Mouse (Mus musculus): ENCODE results near the gene Eps15l1. TPM values are rescaled to one million over a fixed set of nuclear protein-coding genes. Genes with fewer than 3 reads are reported as not detected.

The Eps15l1 gene
- polyA plus RNA-seq, 1 experiment from 2014 or later, result 74.5 TPM

DNA sequence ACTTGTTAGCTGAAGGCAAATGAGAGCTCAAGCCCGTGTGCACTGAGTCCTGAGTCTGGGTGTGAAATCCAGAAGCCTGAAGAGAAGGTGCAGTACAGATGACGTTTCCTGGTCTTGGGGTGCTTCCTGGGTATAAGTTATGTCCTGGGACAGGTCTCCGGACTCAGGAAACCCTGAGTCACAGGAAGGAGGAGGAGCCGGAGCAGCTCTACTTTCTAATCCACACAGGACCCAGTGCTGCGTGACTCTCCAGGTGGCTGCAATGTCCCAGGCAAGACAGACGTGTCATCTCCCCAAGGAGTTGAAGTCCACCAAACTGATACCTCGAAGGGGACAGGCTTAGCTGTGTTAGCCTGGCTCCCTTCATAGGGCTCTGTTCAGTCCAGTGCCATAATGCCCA lies 57.8 kb downstream of the Eps15l1 start:
- H3K4me1 ChIP-seq, result no peaks in the 10 kb centered on the region
- H3K9me3 ChIP-seq (replicated peaks), result no peaks in the 10 kb centered on the region
- peaks cover 92% of the 10 kb centered on the region for H3K36me3 ChIP-seq
- H3K4me2 ChIP-seq (replicated peaks), result no peak overlapping the region
- no peak overlapping the region for H3K27ac ChIP-seq
- H3K9ac ChIP-seq, result no peak overlapping the region
- no peak overlapping the region for H3K4me3 ChIP-seq
- no peaks in the 10 kb centered on the region for H3K27me3 ChIP-seq
- 88% methylated on average over 7 of the region's 7 CpGs for WGBS
- no peak for ATAC-seq (ENCODE audit: low FRiP score)

DNA sequence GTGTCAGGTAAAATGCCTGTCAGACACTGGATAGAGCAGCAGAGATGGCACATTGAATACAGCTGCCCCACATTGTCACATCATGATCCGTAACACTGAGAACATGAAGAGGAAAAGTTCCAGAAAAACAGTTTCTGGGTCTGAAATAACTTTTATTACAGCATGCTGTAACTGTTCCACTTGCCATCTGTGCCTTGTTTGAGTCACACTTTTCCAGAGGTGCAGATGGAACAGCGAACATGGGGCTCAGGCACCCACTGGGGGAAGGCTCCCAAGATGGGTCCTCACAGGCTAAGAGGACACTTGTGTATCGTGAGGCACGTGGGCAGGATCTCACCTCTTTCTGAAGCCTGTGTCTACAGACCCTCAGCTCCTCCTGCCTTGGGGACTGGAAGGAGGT lies 58.5 kb downstream of the Eps15l1 start:
- no peaks in the 10 kb centered on the region for H3K27me3 ChIP-seq
- no peak overlapping the region for H3K4me2 ChIP-seq (replicated peaks)
- H3K36me3 ChIP-seq, result peaks cover 92% of the 10 kb centered on the region
- no peak overlapping the region for H3K4me3 ChIP-seq
- 93% methylated on average over 4 of the region's 4 CpGs for WGBS
- no peak overlapping the region for H3K27ac ChIP-seq
- no peaks in the 10 kb centered on the region for H3K4me1 ChIP-seq
- no peak for ATAC-seq (ENCODE audit: low FRiP score)
- no peaks in the 10 kb centered on the region for H3K9me3 ChIP-seq (replicated peaks)
- no peak overlapping the region for H3K9ac ChIP-seq

DNA sequence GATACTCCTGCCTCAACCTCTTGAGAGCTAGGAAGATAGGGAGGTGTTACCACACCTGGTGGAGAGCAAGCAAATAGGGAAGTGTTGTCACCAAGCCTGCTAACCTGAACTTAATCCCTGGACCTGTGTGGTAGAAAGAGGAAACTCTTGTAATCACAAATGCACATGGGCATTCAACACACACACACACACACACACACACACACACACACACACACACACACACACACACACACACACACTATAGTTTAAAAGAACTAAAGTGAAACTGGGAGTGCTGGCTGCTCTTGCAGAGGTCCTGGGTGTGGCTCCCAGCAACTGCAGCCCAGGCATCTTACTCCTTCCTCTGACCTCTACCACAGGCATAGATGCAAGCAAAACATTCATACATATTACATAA lies 61.1 kb downstream of the Eps15l1 start:
- no peak overlapping the region for H3K27ac ChIP-seq
- ATAC-seq (ENCODE audit: low FRiP score), result no peak
- no peaks in the 10 kb centered on the region for H3K4me1 ChIP-seq
- no peak overlapping the region for H3K4me2 ChIP-seq (replicated peaks)
- H3K36me3 ChIP-seq, result peaks cover 90% of the 10 kb centered on the region
- H3K4me3 ChIP-seq, result no peak overlapping the region
- no peaks in the 10 kb centered on the region for H3K27me3 ChIP-seq
- no peak overlapping the region for H3K9ac ChIP-seq
- no peaks in the 10 kb centered on the region for H3K9me3 ChIP-seq (replicated peaks)

DNA sequence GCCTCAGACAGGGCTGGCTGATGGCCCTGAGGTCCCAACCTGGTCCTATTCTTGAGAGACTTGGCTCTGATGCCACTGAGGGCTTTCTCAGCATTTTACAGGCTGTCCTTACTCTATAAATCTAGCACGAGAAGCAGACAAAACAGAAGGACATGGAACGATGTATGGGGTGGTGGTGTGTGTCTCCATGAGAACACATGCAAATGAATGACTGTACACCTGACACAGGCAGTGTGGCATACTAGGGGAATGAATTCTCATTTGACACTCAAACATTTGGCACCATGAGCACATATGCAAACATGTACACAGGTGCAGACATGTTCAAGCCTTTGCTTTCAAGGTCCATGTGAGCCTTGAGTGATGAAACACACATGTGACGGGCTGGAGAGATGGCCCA lies 64.7 kb downstream of the Eps15l1 start:
- H3K4me1 ChIP-seq, result no peaks in the 10 kb centered on the region
- H3K4me3 ChIP-seq, result no peak overlapping the region
- H3K27me3 ChIP-seq, result no peaks in the 10 kb centered on the region
- WGBS, result 96% methylated on average over 3 of the region's 3 CpGs
- H3K9ac ChIP-seq, result no peak overlapping the region
- no peak for ATAC-seq (ENCODE audit: low FRiP score)
- no peak overlapping the region for H3K4me2 ChIP-seq (replicated peaks)
- H3K9me3 ChIP-seq (replicated peaks), result no peaks in the 10 kb centered on the region
- H3K27ac ChIP-seq, result no peak overlapping the region
- H3K36me3 ChIP-seq, result peaks cover 83% of the 10 kb centered on the region

DNA sequence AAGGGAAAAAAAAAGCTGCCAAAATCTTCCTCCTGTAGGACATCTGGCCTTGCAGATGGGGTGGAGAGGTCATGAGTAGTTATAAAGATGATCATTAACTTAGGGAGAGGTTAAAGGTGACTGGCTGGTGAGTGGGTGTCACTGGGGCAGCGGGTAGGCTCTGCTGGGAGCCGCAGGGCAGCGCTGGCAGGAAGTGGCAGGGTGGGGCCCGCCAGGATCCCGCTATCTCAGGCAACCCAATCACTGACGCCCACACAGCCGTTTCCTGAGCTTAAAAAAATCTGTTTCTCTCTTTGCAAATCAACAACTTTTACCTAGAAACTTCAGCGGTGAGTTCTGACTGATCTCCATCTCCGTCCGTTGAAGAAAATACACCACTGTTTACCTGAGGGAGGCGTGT lies 67.0 kb downstream of the Eps15l1 start:
- H3K4me3 ChIP-seq, result no peak overlapping the region
- H3K36me3 ChIP-seq, result peaks cover 67% of the 10 kb centered on the region
- whole genome bisulfite sequencing, result 86% methylated on average over 11 of the region's 11 CpGs
- no peaks in the 10 kb centered on the region for H3K9me3 ChIP-seq (replicated peaks)
- H3K9ac ChIP-seq, result no peak overlapping the region
- no peak for ATAC-seq (ENCODE audit: low FRiP score)
- no peaks in the 10 kb centered on the region for H3K4me1 ChIP-seq
- no peaks in the 10 kb centered on the region for H3K27me3 ChIP-seq
- H3K4me2 ChIP-seq (replicated peaks), result no peak overlapping the region
- H3K27ac ChIP-seq, result no peak overlapping the region

DNA sequence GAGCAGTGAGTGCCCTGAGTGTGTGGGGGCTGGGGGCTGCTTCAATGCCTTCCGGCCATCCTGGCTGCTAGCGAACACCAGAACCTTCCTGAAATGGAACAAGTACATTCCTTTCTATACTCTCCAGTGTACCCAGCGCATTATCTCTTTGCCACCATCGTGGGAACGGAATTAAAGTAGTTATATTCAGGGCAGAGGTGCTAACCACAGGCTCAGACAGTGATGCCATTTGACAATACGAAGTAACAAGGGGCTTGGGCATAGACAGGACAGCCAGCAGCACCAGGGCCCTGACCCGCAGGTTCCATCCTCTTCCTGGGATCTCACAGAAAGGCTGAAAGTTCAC lies 67.6 kb downstream of the Eps15l1 start:
- H3K4me3 ChIP-seq, result no peak overlapping the region
- no peak overlapping the region for H3K4me2 ChIP-seq (replicated peaks)
- H3K9ac ChIP-seq, result no peak overlapping the region
- no peak overlapping the region for H3K27ac ChIP-seq
- peaks cover 66% of the 10 kb centered on the region for H3K36me3 ChIP-seq
- H3K9me3 ChIP-seq (replicated peaks), result no peaks in the 10 kb centered on the region
- no peaks in the 10 kb centered on the region for H3K4me1 ChIP-seq
- no peak for ATAC-seq (ENCODE audit: low FRiP score)
- H3K27me3 ChIP-seq, result no peaks in the 10 kb centered on the region
- WGBS, result 93% methylated on average over 7 of the region's 7 CpGs

DNA sequence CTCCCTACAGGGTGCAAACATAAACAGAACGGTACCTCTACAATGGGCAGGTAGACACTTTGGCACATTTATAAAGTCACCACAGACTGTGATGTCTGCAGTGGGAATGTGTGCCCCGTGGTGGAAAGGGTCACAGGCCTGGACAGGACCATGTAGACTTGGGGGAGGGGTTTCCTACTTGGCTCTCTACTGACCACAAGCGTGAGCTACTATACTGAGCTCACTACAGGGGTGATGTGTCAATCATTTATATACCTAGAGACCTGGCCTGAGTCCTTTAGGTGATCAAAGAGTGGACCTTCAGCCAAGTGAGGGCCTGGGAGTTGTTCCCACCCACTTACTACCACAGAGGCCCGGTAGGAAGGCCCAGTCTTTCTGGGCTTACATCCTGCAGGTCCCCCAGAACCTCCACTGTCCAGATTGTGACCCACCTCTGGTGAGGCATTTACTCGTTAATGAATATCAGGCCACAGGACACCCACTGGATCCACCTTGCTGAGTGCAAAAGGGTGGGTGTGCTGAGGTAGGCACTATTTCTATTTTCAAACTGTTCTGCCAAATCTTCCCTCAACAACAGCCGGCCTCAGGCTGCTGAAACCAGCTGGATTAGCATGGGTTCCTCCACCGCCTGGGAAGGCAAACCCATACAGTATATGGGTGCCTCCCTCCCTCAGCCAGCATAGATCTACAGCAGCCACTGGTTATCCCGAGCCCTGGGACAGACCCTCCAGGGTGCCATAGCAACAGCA lies 68.1 kb downstream of the Eps15l1 start:
- Histone ChIP-seq H3K27me3 (no peaks in the 10 kb centered on the region), H3K9me3 (replicated peaks) (no peaks in the 10 kb centered on the region), H3K4me1 (no peaks in the 10 kb centered on the region), H3K27ac (no peak overlapping the region), H3K4me2 (replicated peaks) (no peak overlapping the region), H3K4me3 (no peak overlapping the region), H3K36me3 (peaks cover 65% of the 10 kb centered on the region), H3K9ac (no peak overlapping the region)
- ATAC-seq (ENCODE audit: low FRiP score), result no peak
- WGBS, result 83% methylated on average over 8 of the region's 8 CpGs

DNA sequence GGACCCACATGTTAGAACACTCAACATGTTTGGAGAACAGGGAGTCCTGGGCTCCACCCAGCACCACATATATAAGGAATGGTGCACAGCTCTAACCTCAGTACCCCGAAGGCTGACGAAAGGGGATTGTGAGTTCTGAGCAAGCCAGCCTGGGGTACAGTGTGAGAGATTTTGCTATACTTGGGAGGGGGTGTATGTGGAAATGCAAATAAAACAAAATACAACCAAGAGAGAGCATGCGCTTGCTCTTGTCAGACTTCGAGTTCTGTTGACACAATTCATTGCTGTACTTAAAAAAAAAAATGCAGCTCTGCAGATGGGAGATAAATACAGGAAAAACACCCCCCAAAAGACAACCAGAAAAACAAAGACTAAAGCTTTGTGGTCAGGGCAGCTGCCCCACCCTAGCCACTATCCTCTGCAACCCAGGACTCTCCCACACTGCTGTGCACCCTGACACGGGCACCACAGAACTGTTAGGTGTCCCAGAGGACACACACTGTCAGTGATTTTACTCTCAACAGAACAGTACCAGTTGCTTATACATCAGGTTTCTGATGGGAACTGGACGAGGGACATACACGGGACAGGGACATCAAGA lies 69.8 kb downstream of the Eps15l1 start:
- Histone ChIP-seq H3K9me3 (replicated peaks) (no peaks in the 10 kb centered on the region), H3K27me3 (no peaks in the 10 kb centered on the region), H3K4me1 (no peaks in the 10 kb centered on the region), H3K4me3 (no peak overlapping the region), H3K4me2 (replicated peaks) (no peak overlapping the region), H3K27ac (no peak overlapping the region), H3K9ac (no peak overlapping the region), H3K36me3 (peaks cover 61% of the 10 kb centered on the region)
- no peak for ATAC-seq (ENCODE audit: low FRiP score)
- 95% methylated on average over 7 of the region's 7 CpGs for WGBS

DNA sequence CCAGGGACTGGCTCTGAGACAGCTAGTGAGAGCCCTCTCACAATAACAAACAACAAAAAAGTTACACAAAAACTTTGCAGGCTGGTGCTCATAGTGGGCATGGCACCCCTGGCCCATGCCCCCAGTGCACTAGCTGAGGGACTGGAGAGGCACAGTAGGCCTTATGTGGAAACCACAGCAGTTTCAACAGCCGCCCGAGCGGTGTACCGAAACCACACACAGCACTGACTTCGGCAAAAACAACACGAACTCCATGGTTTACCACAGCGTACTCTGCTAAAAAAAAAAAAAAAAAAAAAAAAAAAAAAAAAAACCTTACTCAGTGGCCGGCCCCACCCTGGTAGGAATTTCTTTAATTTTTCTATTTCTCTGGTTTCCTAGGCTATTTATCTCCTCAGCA lies 70.5 kb downstream of the Eps15l1 start:
- Histone ChIP-seq H3K27me3 (no peaks in the 10 kb centered on the region), H3K9ac (no peak overlapping the region), H3K4me3 (no peak overlapping the region), H3K4me1 (no peaks in the 10 kb centered on the region), H3K4me2 (replicated peaks) (no peak overlapping the region), H3K27ac (no peak overlapping the region), H3K36me3 (peaks cover 56% of the 10 kb centered on the region), H3K9me3 (replicated peaks) (no peaks in the 10 kb centered on the region)
- WGBS, result 95% methylated on average over 8 of the region's 8 CpGs
- no peak for ATAC-seq (ENCODE audit: low FRiP score)

DNA sequence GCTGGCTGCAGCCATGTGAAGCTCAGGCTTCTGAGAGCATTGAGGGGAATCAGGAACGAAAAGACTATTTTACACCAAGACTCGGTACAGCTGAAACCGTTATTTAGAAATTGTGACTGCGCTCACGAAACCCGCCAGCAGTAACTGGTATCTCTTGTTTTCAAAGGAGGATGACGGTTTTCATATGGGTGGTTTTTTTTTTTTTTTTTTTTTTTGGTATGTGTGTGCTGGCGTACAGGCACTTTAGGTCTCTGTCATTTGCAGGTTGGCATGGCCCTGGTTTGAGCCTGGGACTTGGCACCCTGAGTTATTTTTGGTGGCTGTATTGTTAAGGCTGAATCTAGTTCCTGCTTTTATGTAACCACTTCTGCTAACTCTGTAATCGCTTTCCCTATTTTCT lies 71.4 kb downstream of the Eps15l1 start:
- ATAC-seq (ENCODE audit: low FRiP score), result no peak
- no peak overlapping the region for H3K9ac ChIP-seq
- 92% methylated on average over 9 of the region's 9 CpGs for WGBS
- no peaks in the 10 kb centered on the region for H3K9me3 ChIP-seq (replicated peaks)
- no peak overlapping the region for H3K27ac ChIP-seq
- H3K4me3 ChIP-seq, result no peak overlapping the region
- H3K27me3 ChIP-seq, result no peaks in the 10 kb centered on the region
- H3K4me1 ChIP-seq, result no peaks in the 10 kb centered on the region
- peaks cover 57% of the 10 kb centered on the region for H3K36me3 ChIP-seq
- no peak overlapping the region for H3K4me2 ChIP-seq (replicated peaks)

DNA sequence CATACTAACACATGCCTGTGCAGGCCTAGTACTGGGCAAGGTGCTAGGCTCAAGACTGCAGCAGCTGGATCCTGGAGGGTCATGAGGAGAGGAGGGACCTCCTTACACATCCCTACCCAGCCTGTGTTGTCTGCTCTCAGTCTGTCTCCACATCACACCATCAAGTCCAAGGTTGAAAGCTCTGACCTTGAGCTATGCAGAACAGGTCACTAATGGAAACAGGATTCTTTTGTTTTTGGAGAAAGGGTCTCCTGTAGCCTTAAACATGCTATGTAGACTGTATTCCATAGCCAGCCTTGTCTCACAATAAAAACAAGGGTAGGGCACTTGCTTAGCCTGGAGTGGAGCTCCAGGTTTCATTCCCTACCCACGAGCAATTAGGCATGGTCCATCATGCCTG lies 72.3 kb downstream of the Eps15l1 start:
- H3K9ac ChIP-seq, result no peak overlapping the region
- H3K4me1 ChIP-seq, result no peaks in the 10 kb centered on the region
- H3K36me3 ChIP-seq, result peaks cover 56% of the 10 kb centered on the region
- H3K27me3 ChIP-seq, result no peaks in the 10 kb centered on the region
- WGBS, result 92% methylated on average over 1 of the region's 1 CpGs
- no peak overlapping the region for H3K27ac ChIP-seq
- ATAC-seq (ENCODE audit: low FRiP score), result no peak
- no peak overlapping the region for H3K4me3 ChIP-seq
- no peak overlapping the region for H3K4me2 ChIP-seq (replicated peaks)
- no peaks in the 10 kb centered on the region for H3K9me3 ChIP-seq (replicated peaks)

DNA sequence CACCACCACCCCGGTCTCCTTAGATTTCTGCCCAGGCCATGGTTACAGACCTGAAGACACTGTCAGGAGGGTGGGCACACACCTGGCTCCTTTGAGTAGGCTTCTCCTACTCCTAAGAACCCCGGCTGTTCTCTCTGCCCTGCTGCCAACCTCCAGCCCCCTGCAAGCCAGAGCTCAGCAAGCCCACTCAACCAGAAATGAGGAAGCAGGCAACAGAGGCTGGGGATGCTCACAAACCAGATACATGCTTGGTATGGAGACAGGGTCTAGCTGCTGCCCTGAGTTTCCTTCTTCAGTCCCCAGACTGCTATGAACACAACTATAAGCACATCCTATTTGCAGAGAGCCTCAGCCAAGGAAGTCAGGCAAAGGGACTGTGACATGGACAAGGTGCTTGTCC lies 73.1 kb downstream of the Eps15l1 start:
- Histone ChIP-seq H3K27ac (no peak overlapping the region), H3K27me3 (no peaks in the 10 kb centered on the region), H3K4me3 (no peak overlapping the region), H3K4me2 (replicated peaks) (no peak overlapping the region), H3K9me3 (replicated peaks) (no peaks in the 10 kb centered on the region), H3K36me3 (peaks cover 56% of the 10 kb centered on the region), H3K9ac (no peak overlapping the region), H3K4me1 (no peaks in the 10 kb centered on the region)
- 91% methylated on average over 2 of the region's 2 CpGs for WGBS
- ATAC-seq (ENCODE audit: low FRiP score), result no peak

DNA sequence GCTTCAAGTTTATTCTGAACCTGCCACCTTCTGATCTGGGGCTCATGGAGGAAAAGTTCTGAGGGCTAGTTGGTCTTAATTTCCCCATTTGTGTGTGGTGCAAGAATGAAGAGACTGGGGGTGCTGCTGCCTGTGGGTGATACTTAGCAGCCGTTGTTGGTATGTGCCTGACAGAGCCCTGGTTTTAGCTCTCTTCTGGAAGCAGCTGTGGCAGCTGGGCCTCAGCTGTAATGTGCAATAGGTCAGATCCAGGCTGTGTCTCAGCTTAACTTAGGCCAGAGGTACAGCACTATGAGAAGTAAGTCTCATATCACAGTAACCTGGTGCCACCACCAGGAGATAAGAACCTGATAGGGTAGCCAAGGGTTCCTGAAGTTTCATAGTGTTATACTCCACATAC lies 73.7 kb downstream of the Eps15l1 start:
- no peak for ATAC-seq (ENCODE audit: low FRiP score)
- 87% methylated on average over 1 of the region's 1 CpGs for WGBS

More for the DNA sequence above, 73.7 kb downstream of the Eps15l1 start:
- no peaks in the 10 kb centered on the region for H3K27me3 ChIP-seq
- H3K9me3 ChIP-seq (replicated peaks), result no peaks in the 10 kb centered on the region
- no peak overlapping the region for H3K27ac ChIP-seq
- H3K4me2 ChIP-seq (replicated peaks), result no peak overlapping the region
- H3K36me3 ChIP-seq, result peaks cover 55% of the 10 kb centered on the region
- H3K4me1 ChIP-seq, result no peaks in the 10 kb centered on the region
- no peak overlapping the region for H3K4me3 ChIP-seq
- no peak overlapping the region for H3K9ac ChIP-seq
